Mouse (Mus musculus): ENCODE results near the gene 2010300C02Rik.

DNA sequence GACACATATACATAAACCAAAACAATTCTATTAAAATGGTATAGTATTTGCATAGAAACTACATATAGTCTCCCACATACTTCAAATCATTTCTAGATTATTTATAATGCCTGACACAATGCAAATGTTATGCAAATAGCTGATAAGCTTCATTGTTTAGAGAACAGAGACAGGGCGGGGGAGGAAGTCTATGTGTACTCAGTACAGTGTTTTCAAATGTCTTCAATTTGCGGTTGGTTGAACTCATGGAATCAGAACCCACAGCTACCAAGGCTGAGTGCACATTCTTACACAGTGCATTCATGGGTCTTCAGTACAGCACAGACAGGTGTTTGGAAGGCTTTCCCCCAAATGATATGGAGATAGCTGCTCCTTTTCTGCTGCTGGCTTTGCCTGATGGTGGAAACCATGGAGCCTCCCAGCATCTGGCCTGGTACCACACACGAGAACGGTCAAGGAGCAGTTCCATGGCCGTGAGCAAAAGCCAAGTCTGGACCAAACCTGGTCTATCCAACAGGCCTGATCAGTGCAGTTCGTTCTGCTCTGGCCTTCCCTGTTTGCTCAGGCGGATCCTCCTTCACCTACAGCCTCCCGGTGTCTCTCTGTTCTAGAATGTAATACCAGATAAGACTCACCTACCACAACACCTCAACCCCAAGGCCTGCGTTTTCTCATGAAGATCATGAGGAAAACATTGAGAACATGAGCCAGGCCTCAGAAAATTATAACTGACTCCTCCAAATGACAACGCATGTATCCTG lies 8.1 kb downstream of the 2010300C02Rik start:
- no peak for TF ChIP-seq CTCF (conservative IDR thresholded peaks at IDR 0.05; ENCODE audit: low read length)
- TF ChIP-seq NANOG (IDR thresholded peaks at IDR 0.05; ENCODE audit: borderline replicate concordance, low read length) = no peak
